Mouse (Mus musculus): ENCODE results near the gene Whamm.

DNA sequence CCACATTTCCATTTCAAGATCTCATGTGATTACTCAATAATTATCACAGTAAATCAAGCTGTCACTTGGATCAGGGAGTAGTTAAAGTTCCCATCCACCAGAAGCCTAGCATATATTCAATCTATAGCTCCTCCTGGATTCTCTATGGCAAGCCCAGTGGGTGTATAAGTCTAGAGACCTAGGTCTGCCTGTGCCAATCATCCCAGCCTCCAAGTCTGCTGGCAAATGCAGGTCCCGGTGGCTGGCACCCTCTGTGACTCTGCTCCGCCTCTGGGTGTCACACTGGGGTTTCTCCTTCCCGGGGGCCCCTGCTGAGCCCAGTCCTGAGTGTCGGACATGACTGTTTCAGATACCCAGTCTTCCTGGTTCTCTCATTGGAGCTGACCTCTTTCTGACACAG, 51.7 kb downstream of the Whamm start:
- TF ChIP-seq TCF12 (IDR thresholded peaks at IDR 0.05; ENCODE audit: low read depth, low read length), result no peak
- no peak for TF ChIP-seq CTCF (conservative IDR thresholded peaks at IDR 0.05 in 1 of 2, IDR thresholded peaks at IDR 0.05 in 1 of 2; ENCODE audit: low read depth in 2 of 2, low read length in 2 of 2)
- no peak for TF ChIP-seq MEF2A (IDR thresholded peaks at IDR 0.05; ENCODE audit: borderline replicate concordance, low read depth, low read length)
- no peak for TF ChIP-seq POLR2A (IDR thresholded peaks at IDR 0.05; ENCODE audit: low read depth, low read length)
- no peak for TF ChIP-seq E2F4 (IDR thresholded peaks at IDR 0.05; ENCODE audit: insufficient replicate concordance, low read depth, low read length)
- TF ChIP-seq NELFE (IDR thresholded peaks at IDR 0.05; ENCODE audit: low read depth, low read length), result no peak
- no peak for TF ChIP-seq NRF1 (IDR thresholded peaks at IDR 0.05; ENCODE audit: low read depth, low read length)
- no peak for TF ChIP-seq SMC3 (IDR thresholded peaks at IDR 0.05; ENCODE audit: low read depth, low read length)

All from CH12.LX (cell line).